ENCODE assay signal across 10 mouse cellular contexts in the genomic region with DNA sequence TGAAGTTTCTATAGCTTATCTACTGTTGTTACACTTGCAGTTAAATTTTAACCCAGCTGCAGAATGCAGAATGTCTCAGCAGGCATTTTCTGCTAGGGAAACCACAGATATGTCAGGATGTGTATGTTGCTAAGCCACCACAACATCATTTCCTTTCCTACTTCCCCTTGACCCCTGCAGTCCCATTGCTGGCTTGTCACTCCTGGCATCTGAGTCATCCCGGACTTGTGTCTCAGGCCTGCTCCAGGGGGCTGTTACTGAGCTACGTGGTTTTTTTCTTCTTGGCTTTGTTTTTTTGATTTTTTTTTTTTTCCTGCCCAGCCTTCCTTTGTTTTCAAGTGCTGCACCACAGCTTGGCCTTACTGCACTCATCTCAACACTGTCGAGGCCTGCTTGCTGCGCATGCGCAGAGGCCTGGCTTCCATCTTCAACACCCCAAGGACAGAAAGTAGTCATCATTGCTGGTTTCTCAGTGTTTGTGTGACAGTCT. TPM values are rescaled to one million over a fixed set of nuclear protein-coding genes. Genes with fewer than 3 reads are reported as not detected.
DNase-seq lines count a peak whose midpoint lies in the region; ATAC-seq and TF ChIP-seq lines count a peak whose summit lies in the region.
"Had no signal": no experiment of that assay in that cellular context is flagged by ENCODE, and none has a peak within 500 bp of the region (broad histone marks: within the 10 kb centered on the region; RNA-seq: fewer than 3 reads in every experiment).

No protein-coding gene starts in this region.

- TF ChIP-seq CTCF in hindbrain, postnatal 0 days (IDR thresholded peaks at IDR 0.05; ENCODE audit: low read depth): no peak
- no peak for TF ChIP-seq CTCF in stomach, postnatal 0 days (IDR thresholded peaks at IDR 0.05; ENCODE audit: low read depth)

- TF ChIP-seq EP300 in stomach, postnatal 0 days (optimal IDR thresholded peaks at IDR 0.05): no peak

- ATAC-seq in hindbrain, postnatal 0 days: no peak
- no peak for ATAC-seq in hindbrain, embryonic 12.5 days (ENCODE audit: low FRiP score)
- ATAC-seq in stomach, postnatal 0 days (ENCODE audit: low FRiP score, low TSS enrichment): peak; percentile 91
- no peak for ATAC-seq in midbrain, embryonic 11.5 days (ENCODE audit: low FRiP score)

- no peaks in the 10 kb centered on the region for H3K4me1 ChIP-seq in hindbrain, postnatal 0 days (ENCODE audit: insufficient read depth, low read length)
- no peaks in the 10 kb centered on the region for H3K4me1 ChIP-seq in hindbrain, embryonic 12.5 days
- 0 out of 2 replicates have a peak, but pooled peaks cover 3% of the 10 kb centered on the region for H3K4me1 ChIP-seq in stomach, postnatal 0 days (replicated peaks; ENCODE audit: control insufficient read depth, insufficient read depth)
- H3K4me1 ChIP-seq in midbrain, embryonic 11.5 days (ENCODE audit: control insufficient read depth, insufficient read depth, low read length): no peaks in the 10 kb centered on the region

- H3K4me2 ChIP-seq in hindbrain, postnatal 0 days (ENCODE audit: low read depth, low read length): no peak overlapping the region
- no peak overlapping the region for H3K4me2 ChIP-seq in hindbrain, embryonic 12.5 days (replicated peaks)
- no peak overlapping the region for H3K4me2 ChIP-seq in stomach, postnatal 0 days (replicated peaks; ENCODE audit: low read depth)
- H3K4me2 ChIP-seq in midbrain, embryonic 11.5 days: no peak overlapping the region
- H3K4me2 ChIP-seq: limb, embryonic 15.5 days had no signal

- no peak overlapping the region for H3K4me3 ChIP-seq in hindbrain, postnatal 0 days (ENCODE audit: low read length)
- no peak overlapping the region for H3K4me3 ChIP-seq in hindbrain, embryonic 12.5 days
- no peak overlapping the region for H3K4me3 ChIP-seq in stomach, postnatal 0 days (ENCODE audit: low read depth, low read length)
- H3K4me3 ChIP-seq in midbrain, embryonic 11.5 days (ENCODE audit: low read depth, low read length): no peak overlapping the region
- H3K4me3 ChIP-seq: limb, embryonic 15.5 days had no signal

- no peak overlapping the region for H3K27ac ChIP-seq in hindbrain, postnatal 0 days
- H3K27ac ChIP-seq in hindbrain, embryonic 12.5 days: no peak overlapping the region
- peak overlapping the region; percentile 53; the same call in 1 of the 2 replicates for H3K27ac ChIP-seq in stomach, postnatal 0 days (replicated peaks)
- H3K27ac ChIP-seq in midbrain, embryonic 11.5 days (ENCODE audit: low read depth, low read length): no peak overlapping the region
- H3K27ac ChIP-seq: limb, embryonic 15.5 days had no signal

- no peaks in the 10 kb centered on the region for H3K36me3 ChIP-seq in hindbrain, postnatal 0 days (ENCODE audit: insufficient read depth, low read length)
- H3K36me3 ChIP-seq in hindbrain, embryonic 12.5 days: no peaks in the 10 kb centered on the region
- H3K36me3 ChIP-seq in stomach, postnatal 0 days (ENCODE audit: control insufficient read depth, insufficient read depth, low read length): no peaks in the 10 kb centered on the region
- no peaks in the 10 kb centered on the region for H3K36me3 ChIP-seq in midbrain, embryonic 11.5 days (ENCODE audit: control insufficient read depth, insufficient read depth, low read length)
- H3K36me3 ChIP-seq: G1E; limb, embryonic 15.5 days had no signal

- no peaks in the 10 kb centered on the region for H3K27me3 ChIP-seq in hindbrain, postnatal 0 days (ENCODE audit: insufficient read depth, low read length)
- H3K27me3 ChIP-seq in hindbrain, embryonic 12.5 days: no peaks in the 10 kb centered on the region
- H3K27me3 ChIP-seq in stomach, postnatal 0 days (ENCODE audit: control insufficient read depth, insufficient read depth, low read length): no peaks in the 10 kb centered on the region
- H3K27me3 ChIP-seq in midbrain, embryonic 11.5 days (ENCODE audit: control insufficient read depth, insufficient read depth, low read length): no peaks in the 10 kb centered on the region
- H3K27me3 ChIP-seq: limb, embryonic 15.5 days had no signal

- no peaks in the 10 kb centered on the region for H3K9me3 ChIP-seq in hindbrain, postnatal 0 days (ENCODE audit: low read length)
- H3K9me3 ChIP-seq in hindbrain, embryonic 12.5 days (replicated peaks): no peaks in the 10 kb centered on the region
- no peaks in the 10 kb centered on the region for H3K9me3 ChIP-seq in stomach, postnatal 0 days (ENCODE audit: control insufficient read depth, low read length)
- H3K9me3 ChIP-seq in midbrain, embryonic 11.5 days (ENCODE audit: control insufficient read depth, low read length): no peaks in the 10 kb centered on the region
- H3K9me3 ChIP-seq: limb, embryonic 15.5 days had no signal

- intact Hi-C loops in gastrocnemius, postnatal 14 days (cut with DNase I; ENCODE audit: low total_unique reads): no loop called here

- no peak overlapping the region for H3K9ac ChIP-seq in hindbrain, postnatal 0 days (replicated peaks; ENCODE audit: low read length)
- H3K9ac ChIP-seq in hindbrain, embryonic 12.5 days: no peak overlapping the region
- H3K9ac ChIP-seq in stomach, postnatal 0 days (ENCODE audit: low read length): no peak overlapping the region
- H3K9ac ChIP-seq in midbrain, embryonic 11.5 days (ENCODE audit: low read length): no peak overlapping the region
- H3K9ac ChIP-seq: limb, embryonic 15.5 days had no signal

- WGBS in hindbrain, postnatal 0 days: 46% methylated on average over 5 of the region's 5 CpGs
- WGBS in hindbrain, embryonic 12.5 days: 60% methylated on average over 5 of the region's 5 CpGs
- WGBS in stomach, postnatal 0 days: 59% methylated on average over 5 of the region's 5 CpGs
- WGBS in midbrain, embryonic 11.5 days: 63% methylated on average over 5 of the region's 5 CpGs

- DNase-seq in hindbrain, postnatal 0 days (ENCODE audit: low spot score): peak; percentile 17
- peak; percentile 43 for DNase-seq in gastrocnemius, postnatal 14 days
- peak; percentile 42 for DNase-seq in kidney, adult 18-20 months
- DNase-seq in lung, postnatal 25 days (ENCODE audit: low spot score): peak; percentile 68
- peak; percentile 53 for DNase-seq in stomach, postnatal 0 days (ENCODE audit: low spot score)
- no peak for DNase-seq in midbrain, embryonic 11.5 days (ENCODE audit: low spot score, missing footprints)
- DNase-seq in cerebellum, adult 9-11 months: no peak

RNA-seq across cellular contexts. Expression of gene Arhgap18, which starts 46.4 kb away (rescaled TPM):
- total RNA-seq in hindbrain, postnatal 0 days (2014; rRNA removed): 4.2 and 5.3 TPM in 2 replicates
- 8.3 and 9.4 TPM in 2 replicates for polyA plus RNA-seq in hindbrain, postnatal 0 days (2015; fragmentation: Nextera tagmentation; extraction: Ambion mirVana)
- 15.2 and 17.3 TPM in 2 replicates for polyA plus RNA-seq in hindbrain, embryonic 12.5 days (2016; fragmentation: Nextera tagmentation; extraction: Ambion mirVana)
- total RNA-seq in gastrocnemius, postnatal 14 days (2021): 10 to 100 TPM in 1 of 2 experiments, 1 to 10 TPM in 1; 9.3 to 15.5 TPM
- polyA plus RNA-seq in stomach, postnatal 0 days (2015; fragmentation: Nextera tagmentation; extraction: Ambion mirVana): 15.1 and 16.1 TPM in 2 replicates
- polyA plus RNA-seq in midbrain, embryonic 11.5 days (2014; fragmentation: Nextera tagmentation; extraction: Ambion mirVana): 14.3 and 14.9 TPM in 2 replicates

Comparison
In these comparisons a context has a peak if more than half of its experiments do, and no peak if none do; other contexts are left out.
1. DNase-seq: peak in hindbrain, postnatal 0 days (single experiment), gastrocnemius, postnatal 14 days (single experiment), kidney, adult 18-20 months (single experiment), lung, postnatal 25 days (single experiment) and stomach, postnatal 0 days (single experiment); none in midbrain, embryonic 11.5 days (single experiment) and cerebellum, adult 9-11 months (single experiment).